Mouse (Mus musculus) hindbrain, embryonic 16.5 days (tissue): ENCODE results near the gene Reps2. TPM values are rescaled to one million over a fixed set of nuclear protein-coding genes. Genes with fewer than 3 reads are reported as not detected.
A peak's percentile ranks its signal among the peaks of the same experiment; 100 is the strongest.

Experiments used
- ATAC-seq: fragments of 200-750 bp; cut with Nextera tagmentation; 2 replicates; pipeline ENCODE4 v1.8.0; 2017; ENCODE audit warnings: moderate TSS enrichment, moderate library complexity
- H3K27ac ChIP-seq: fragments of 300-500 bp; sonication (generic); 2 replicates; pipeline ENCODE4 v1.5.1; 2014; ENCODE audit warnings: low read depth, mild to moderate bottlenecking, control low read depth, low read length, moderate library complexity
- H3K27me3 ChIP-seq: fragments of 300-500 bp; sonication (generic); replicated peaks from 2 replicates; pipeline ENCODE4 v1.6.1; 2014; ENCODE audit warnings: low read length; ENCODE audit not compliant: control insufficient read depth, insufficient read depth
- H3K36me3 ChIP-seq: fragments of 300-500 bp; sonication (generic); 2 replicates; pipeline ENCODE4 v1.6.1; 2014; ENCODE audit warnings: mild to moderate bottlenecking, low read length, moderate library complexity, mixed read lengths; ENCODE audit not compliant: control insufficient read depth, insufficient read depth
- H3K4me1 ChIP-seq: fragments of 300-500 bp; sonication (generic); 2 replicates; pipeline ENCODE4 v1.6.1; 2014; ENCODE audit warnings: low read depth, low read length; ENCODE audit not compliant: control insufficient read depth, insufficient read depth
- H3K4me2 ChIP-seq: fragments of 300-500 bp; sonication (generic); 2 replicates; pipeline ENCODE4 v1.6.1; 2014; ENCODE audit warnings: mild to moderate bottlenecking, low read length, control low read depth, moderate library complexity
- H3K4me3 ChIP-seq: fragments of 300-500 bp; sonication (generic); 2 replicates; pipeline ENCODE4 v1.5.1; 2014; ENCODE audit warnings: mild to moderate bottlenecking, low read length, control low read depth, moderate library complexity
- H3K9ac ChIP-seq: fragments of 300-500 bp; sonication (generic); 2 replicates; pipeline ENCODE4 v1.6.1; 2014; ENCODE audit warnings: low read depth, mild to moderate bottlenecking, control low read depth, low read length, moderate library complexity
- H3K9me3 ChIP-seq: fragments of 300-500 bp; sonication (generic); 2 replicates; pipeline ENCODE4 v1.6.1; 2014; ENCODE audit warnings: mild to moderate bottlenecking, low read length, moderate library complexity; ENCODE audit not compliant: control insufficient read depth
- WGBS: fragments of 180-500 bp; shearing (Covaris S2); extraction: QIAGEN DNeasy Blood & Tissue Kit; methylation state at CpG from one replicate; pipeline ENCODE4 v1.1.7; 2014; 5-methylcytosine and 5-hydroxymethylcytosine counted together
- polyA plus RNA-seq: library from polyadenylated mRNA; unstranded; fragments of >200 nt; fragmentation: Nextera tagmentation; extraction: Ambion mirVana; gene quantifications from 2 replicates; pipeline ENCODE4 v1.2.1, GENCODE M21; 2015

The Reps2 gene
- polyA plus RNA-seq, 1 experiment from 2014 or later = 2.6 TPM

DNA sequence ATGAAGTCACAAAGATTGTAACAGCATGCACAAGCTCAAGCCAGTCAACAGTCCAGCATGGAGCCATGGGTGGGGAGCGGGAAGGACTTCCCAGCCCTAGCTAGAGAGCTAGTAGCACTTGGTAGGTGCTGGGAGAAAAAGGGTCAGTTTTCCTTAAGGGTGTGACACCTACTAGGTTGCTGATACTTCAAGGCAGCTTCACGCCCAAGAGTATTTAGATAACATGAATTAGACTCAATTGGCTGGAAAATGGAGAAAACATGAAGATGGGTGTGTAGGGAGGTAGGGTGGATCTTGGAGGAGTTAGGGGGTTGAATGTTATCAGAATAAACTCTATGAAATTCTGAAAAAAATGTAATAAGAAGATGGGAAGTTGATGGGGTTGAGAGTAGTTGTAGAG, 37.3 kb downstream of the Reps2 start:
- no peaks in the 10 kb centered on the region for H3K9me3 ChIP-seq
- no peaks in the 10 kb centered on the region for H3K36me3 ChIP-seq
- H3K4me3 ChIP-seq = no peak overlapping the region
- ATAC-seq = no peak
- no peak overlapping the region for H3K9ac ChIP-seq
- no peaks in the 10 kb centered on the region for H3K4me1 ChIP-seq
- 94% methylated on average over 2 of the region's 2 CpGs for WGBS
- no peak overlapping the region for H3K4me2 ChIP-seq
- no peak overlapping the region for H3K27ac ChIP-seq
- no peaks in the 10 kb centered on the region for H3K27me3 ChIP-seq

GRCm38 (mm10) chrX:162599666-162600065, 43.8 kb downstream of the Reps2 start:
- no peaks in the 10 kb centered on the region for H3K4me1 ChIP-seq
- H3K9ac ChIP-seq = no peak overlapping the region
- H3K4me3 ChIP-seq = no peak overlapping the region
- H3K36me3 ChIP-seq = no peaks in the 10 kb centered on the region
- ATAC-seq = no peak
- H3K4me2 ChIP-seq = no peak overlapping the region
- H3K27me3 ChIP-seq = no peaks in the 10 kb centered on the region
- WGBS = 90% methylated on average over 3 of the region's 3 CpGs
- no peaks in the 10 kb centered on the region for H3K9me3 ChIP-seq
- no peak overlapping the region for H3K27ac ChIP-seq

- ATAC-seq = peak; percentile 69
- H3K27me3 ChIP-seq = no peaks in the 10 kb centered on the region; the same call in 1 of the 2 replicates
- H3K4me2 ChIP-seq = no peak overlapping the region
- H3K4me3 ChIP-seq = no peak overlapping the region
- H3K27ac ChIP-seq = no peak overlapping the region
- WGBS = 36% methylated on average over 7 of the region's 8 CpGs
- H3K4me1 ChIP-seq = no peaks in the 10 kb centered on the region
- H3K9me3 ChIP-seq = no peaks in the 10 kb centered on the region
- no peaks in the 10 kb centered on the region for H3K36me3 ChIP-seq
- no peak overlapping the region for H3K9ac ChIP-seq
Observed at GRCm38 (mm10) chrX:162591005-162591801, 52.2 kb downstream of the Reps2 start.

GRCm38 (mm10) chrX:162590145-162590790, 53.2 kb downstream of the Reps2 start:
- no peak overlapping the region for H3K9ac ChIP-seq
- no peaks in the 10 kb centered on the region; the same call in 1 of the 2 replicates for H3K27me3 ChIP-seq
- H3K4me2 ChIP-seq = no peak overlapping the region
- H3K4me1 ChIP-seq = no peaks in the 10 kb centered on the region
- H3K36me3 ChIP-seq = no peaks in the 10 kb centered on the region
- no peak for ATAC-seq
- 61% methylated on average over 6 of the region's 6 CpGs for WGBS
- H3K9me3 ChIP-seq = no peaks in the 10 kb centered on the region
- H3K27ac ChIP-seq = no peak overlapping the region
- no peak overlapping the region for H3K4me3 ChIP-seq

GRCm38 (mm10) chrX:162589173-162589805, 54.2 kb downstream of the Reps2 start:
- Histone ChIP-seq H3K36me3 (no peaks in the 10 kb centered on the region), H3K9ac (no peak overlapping the region), H3K9me3 (no peaks in the 10 kb centered on the region), H3K4me3 (no peak overlapping the region), H3K4me1 (no peaks in the 10 kb centered on the region), H3K4me2 (no peak overlapping the region), H3K27ac (no peak overlapping the region), H3K27me3 (no peaks in the 10 kb centered on the region; the same call in 1 of the 2 replicates)
- WGBS = 89% methylated on average over 3 of the region's 3 CpGs
- ATAC-seq = no peak

DNA sequence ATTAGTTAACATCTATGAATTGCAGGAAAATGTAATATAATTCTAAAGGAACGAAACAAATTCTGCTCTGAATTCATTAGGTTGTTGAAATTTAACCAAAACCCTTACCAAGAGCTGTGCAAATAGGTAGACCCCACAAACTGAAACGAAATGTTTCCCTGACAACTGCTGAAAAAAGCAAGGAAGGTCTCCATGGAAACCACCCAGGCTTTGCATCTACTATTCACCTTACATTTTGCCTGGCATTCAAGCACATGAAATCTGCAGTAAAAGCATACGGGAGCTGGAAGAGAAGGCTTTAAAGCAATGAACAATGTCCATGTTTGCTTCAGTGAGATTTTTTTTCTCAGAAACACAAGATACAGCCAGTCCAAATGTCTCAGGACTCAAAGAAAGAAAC, 59.1 kb downstream of the Reps2 start:
- Histone ChIP-seq H3K4me3 (no peak overlapping the region), H3K27me3 (no peaks in the 10 kb centered on the region; the same call in 1 of the 2 replicates), H3K27ac (peak overlapping the region; percentile 39; the same call in 1 of the 2 replicates), H3K36me3 (no peaks in the 10 kb centered on the region), H3K4me2 (no peak overlapping the region), H3K9me3 (no peaks in the 10 kb centered on the region), H3K4me1 (no peaks in the 10 kb centered on the region), H3K9ac (no peak overlapping the region; the same call in 1 of the 2 replicates)
- ATAC-seq = no peak
- WGBS = 39% methylated on average over 3 of the region's 3 CpGs

GRCm38 (mm10) chrX:162580521-162580920, 62.9 kb downstream of the Reps2 start:
- Histone ChIP-seq H3K4me1 (no peaks in the 10 kb centered on the region), H3K4me2 (no peak overlapping the region), H3K27ac (no peak overlapping the region), H3K9ac (no peak overlapping the region), H3K4me3 (no peak overlapping the region), H3K36me3 (no peaks in the 10 kb centered on the region), H3K9me3 (no peaks in the 10 kb centered on the region), H3K27me3 (no peaks in the 10 kb centered on the region; the same call in 1 of the 2 replicates)
- WGBS = 70% methylated on average over 3 of the region's 3 CpGs
- ATAC-seq = no peak

DNA sequence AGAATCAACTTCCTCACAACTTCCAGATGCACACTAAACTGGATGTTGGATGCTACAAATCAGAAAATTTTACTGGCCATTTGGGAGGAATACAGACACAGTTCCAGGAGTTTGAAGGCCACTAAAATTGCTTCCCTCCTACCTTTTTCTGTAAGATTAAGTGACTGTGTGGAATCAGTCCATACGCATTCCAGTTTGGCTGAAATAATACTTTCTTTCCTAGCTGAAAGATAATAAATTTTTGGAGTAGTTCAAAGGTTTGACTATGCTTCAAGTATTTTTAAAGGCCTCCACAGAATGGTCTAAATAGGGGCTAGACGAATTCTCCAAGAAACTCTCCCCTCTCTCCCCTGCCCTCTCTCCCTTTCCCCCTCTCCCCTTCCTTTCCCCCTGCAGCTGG, 75.0 kb downstream of the Reps2 start:
- H3K9me3 ChIP-seq = no peaks in the 10 kb centered on the region
- H3K4me2 ChIP-seq = no peak overlapping the region
- H3K36me3 ChIP-seq = no peaks in the 10 kb centered on the region
- 0 out of 2 replicates have a peak, but pooled peaks cover 2% of the 10 kb centered on the region for H3K27me3 ChIP-seq
- no peak overlapping the region for H3K4me3 ChIP-seq
- no peaks in the 10 kb centered on the region for H3K4me1 ChIP-seq
- no peak overlapping the region for H3K9ac ChIP-seq
- no peak overlapping the region for H3K27ac ChIP-seq
- ATAC-seq = no peak
- 73% methylated on average over 2 of the region's 2 CpGs for WGBS

DNA sequence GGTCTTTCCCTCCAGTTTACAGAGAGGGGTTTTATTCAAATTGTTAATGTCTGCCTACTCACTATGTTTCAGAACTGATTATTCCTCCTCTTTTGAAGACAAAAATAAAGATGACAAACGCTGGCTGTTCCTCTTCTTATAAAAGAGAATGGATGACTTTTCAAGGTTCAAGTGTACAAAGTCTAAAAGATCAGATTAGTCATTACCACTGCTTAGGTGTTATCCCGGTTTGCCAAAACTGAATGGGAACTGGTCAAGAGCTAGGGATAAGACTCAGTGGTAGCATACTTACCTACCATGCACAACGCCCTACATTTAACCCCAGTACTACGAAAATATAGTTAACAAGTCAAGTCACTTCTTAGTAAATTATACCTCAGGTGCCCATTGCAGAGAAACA, 77.9 kb downstream of the Reps2 start:
- Histone ChIP-seq H3K9me3 (no peaks in the 10 kb centered on the region), H3K4me2 (no peak overlapping the region), H3K27me3 (0 out of 2 replicates have a peak, but pooled peaks cover 2% of the 10 kb centered on the region), H3K27ac (no peak overlapping the region), H3K4me1 (no peaks in the 10 kb centered on the region), H3K4me3 (no peak overlapping the region), H3K9ac (no peak overlapping the region), H3K36me3 (no peaks in the 10 kb centered on the region)
- 85% methylated on average over 4 of the region's 4 CpGs for WGBS
- ATAC-seq = no peak
